In the genomic region with DNA sequence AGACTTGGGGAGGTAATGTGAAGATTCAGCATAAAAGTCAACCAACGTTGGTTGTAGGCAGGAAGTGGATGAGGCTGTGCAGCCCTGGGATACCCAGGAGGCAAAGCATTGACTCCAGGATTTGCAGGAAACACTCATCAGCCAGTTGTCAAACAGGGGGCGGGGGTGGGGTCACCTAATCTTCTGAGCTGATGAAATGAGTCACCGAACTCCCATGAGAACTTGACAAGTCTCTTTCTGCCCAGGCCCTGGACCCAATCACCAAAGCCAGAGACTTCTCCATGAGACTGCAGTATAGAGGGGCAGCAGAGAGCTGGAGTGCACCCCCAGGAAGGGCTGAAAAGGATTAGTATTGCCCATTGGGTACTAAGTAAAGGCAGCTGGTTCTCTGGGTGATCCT, we compare ENCODE assay signal across 1 mouse cellular context.
A peak's percentile ranks its signal among the peaks of the same experiment; 100 is the strongest.
TF ChIP-seq lines count a peak whose summit lies in the region.

No protein-coding gene starts in this region.

TF ChIP-seq in MEL, 35 proteins besides CTCF, POLR2A, EP300 and RAD21 (continued from another document):
- TF ChIP-seq ZKSCAN1 (IDR thresholded peaks at IDR 0.05; ENCODE audit: low read depth, low read length) (no peak), GATA1 (IDR thresholded peaks at IDR 0.05; ENCODE audit: low read depth, low read length) (0 out of 2 replicates have a peak, but pooled peaks have one; percentile 2), ZC3H11A (IDR thresholded peaks at IDR 0.05; ENCODE audit: low read depth, low read length) (no peak)
